Mouse (Mus musculus) brain, embryonic 14.5 days (tissue): ENCODE measurements around the gene Samd4.

Experiments
- CTCF ChIP-seq: fragments of 200-500 bp; IDR thresholded peaks from 2 replicates; pipeline ENCODE4 v1.5.1; 2012; ENCODE audit warnings: inconsistent platforms, mild to moderate bottlenecking, moderate library complexity, borderline replicate concordance; ENCODE audit not compliant: insufficient read depth, insufficient read length; ENCODE audit errors: extremely low read depth
- POLR2A ChIP-seq: fragments of 200-500 bp; IDR thresholded peaks from 2 replicates; pipeline ENCODE4 v1.6.1; 2012; ENCODE audit warnings: mild to moderate bottlenecking, inconsistent platforms, borderline replicate concordance; ENCODE audit not compliant: poor library complexity, insufficient read depth, insufficient read length, severe bottlenecking; ENCODE audit errors: extremely low read depth

- TF ChIP-seq CTCF (no peak), POLR2A (no peak)
Measured at GRCm38 (mm10) chr14:47086123-47086522, 203.5 kb downstream of the Samd4 start.
